Mouse (Mus musculus) heart, adult 2 months (tissue): ENCODE results near the gene Zfp988.
"Not testable (repeated sequence)": the region's sequence is repeated elsewhere in the genome, so short reads cannot be mapped to it uniquely, and the experiment has no call there.

Experiments used
- CTCF ChIP-seq: fragments of 200-600 bp; IDR thresholded peaks from 2 replicates; pipeline ENCODE4 v1.8.1; 2022; ENCODE audit warnings: antibody characterized with exemption, mild to moderate bottlenecking, moderate library complexity
- POLR2A ChIP-seq: fragments of 200-500 bp; IDR thresholded peaks from 2 replicates; pipeline ENCODE4 v1.6.1; 2011; ENCODE audit warnings: mild to moderate bottlenecking, low read depth, low read length, control low read depth; ENCODE audit not compliant: insufficient read depth

DNA sequence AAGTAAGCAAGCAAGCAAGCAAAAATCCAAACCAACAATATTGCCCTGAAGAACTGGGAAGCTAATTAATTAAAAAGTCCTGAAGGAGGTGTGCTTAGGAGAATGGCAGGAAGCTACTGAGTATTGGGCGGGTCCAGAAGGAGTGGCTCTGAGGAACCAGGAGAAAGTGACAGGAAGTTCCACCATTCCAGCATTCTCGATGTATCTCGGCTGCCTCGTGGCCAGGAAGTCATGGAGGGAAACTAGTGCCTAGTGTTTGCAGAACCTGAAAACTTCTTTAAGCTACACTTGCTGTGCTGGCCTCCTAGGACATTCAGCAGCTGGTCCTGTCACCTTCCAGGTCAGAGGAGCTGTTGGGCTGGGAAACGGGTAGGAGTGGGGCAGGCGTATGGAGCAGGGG, at the start of gene Zfp988:
- TF ChIP-seq CTCF, POLR2A: not testable (repeated sequence)
